Mouse (Mus musculus) liver, embryonic 11.5 days (tissue): ENCODE results near the gene Paip2b. TPM values are rescaled to one million over a fixed set of nuclear protein-coding genes. Genes with fewer than 3 reads are reported as not detected.
"Not testable (repeated sequence)": the region's sequence is repeated elsewhere in the genome, so short reads cannot be mapped to it uniquely, and the experiment has no call there.

ENCODE experiments used
- ATAC-seq: fragments of 200-750 bp; cut with Nextera tagmentation; replicated peaks from 2 replicates; pipeline ENCODE4 v1.8.0; 2017; ENCODE audit warnings: moderate number of reproducible peaks, mild to moderate bottlenecking, moderate TSS enrichment, moderate library complexity; ENCODE audit not compliant: low FRiP score
- DNase-seq: peaks from one replicate; pipeline ENCODE4 v3.0.0-alpha.2; 2017; ENCODE audit warnings: low spot score
- H3K27ac ChIP-seq: fragments of 300-500 bp; sonication (generic); 2 replicates; pipeline ENCODE4 v1.5.1; 2014; ENCODE audit warnings: mild to moderate bottlenecking, low read depth, low read length, control low read depth
- H3K27me3 ChIP-seq: fragments of 300-500 bp; sonication (generic); replicated peaks from 2 replicates; pipeline ENCODE4 v1.6.1; 2014; ENCODE audit warnings: low read length, mixed read lengths; ENCODE audit not compliant: control insufficient read depth, insufficient read depth
- H3K36me3 ChIP-seq: fragments of 300-500 bp; sonication (generic); 2 replicates; pipeline ENCODE4 v1.6.1; 2014; ENCODE audit warnings: mild to moderate bottlenecking, low read length, moderate library complexity, mixed read lengths; ENCODE audit not compliant: control insufficient read depth, insufficient read depth
- H3K4me1 ChIP-seq: fragments of 300-500 bp; sonication (generic); replicated peaks from 2 replicates; pipeline ENCODE4 v1.6.1; 2014; ENCODE audit warnings: low read length, mixed read lengths; ENCODE audit not compliant: control insufficient read depth, insufficient read depth
- H3K4me2 ChIP-seq: fragments of 300-500 bp; sonication (generic); 2 replicates; pipeline ENCODE4 v1.6.1; 2014; ENCODE audit warnings: mild to moderate bottlenecking, control low read depth, moderate library complexity
- H3K4me3 ChIP-seq: fragments of 300-500 bp; sonication (generic); 2 replicates; pipeline ENCODE4 v1.5.1; 2014; ENCODE audit warnings: low read depth, low read length, control low read depth
- H3K9ac ChIP-seq: fragments of 300-500 bp; sonication (generic); 2 replicates; pipeline ENCODE4 v1.6.1; 2014; ENCODE audit warnings: low read depth, low read length, control low read depth
- H3K9me3 ChIP-seq: fragments of 300-500 bp; sonication (generic); 2 replicates; pipeline ENCODE4 v1.6.1; 2016; ENCODE audit warnings: low read length, inconsistent platforms, mixed read lengths; ENCODE audit not compliant: control insufficient read depth
- WGBS: fragments of 180-500 bp; shearing (Covaris S2); extraction: QIAGEN DNeasy Blood & Tissue Kit; methylation state at CpG from one replicate; pipeline ENCODE4 v1.1.7; 2014; 5-methylcytosine and 5-hydroxymethylcytosine counted together
- polyA plus RNA-seq: library from polyadenylated mRNA; unstranded; fragments of >200 nt; fragmentation: Nextera tagmentation; extraction: Ambion mirVana; gene quantifications from 2 replicates; pipeline ENCODE4 v1.2.1, GENCODE M21; 2014

The Paip2b gene
- polyA plus RNA-seq, 1 experiment from 2014 or later = 8.4 TPM

DNA sequence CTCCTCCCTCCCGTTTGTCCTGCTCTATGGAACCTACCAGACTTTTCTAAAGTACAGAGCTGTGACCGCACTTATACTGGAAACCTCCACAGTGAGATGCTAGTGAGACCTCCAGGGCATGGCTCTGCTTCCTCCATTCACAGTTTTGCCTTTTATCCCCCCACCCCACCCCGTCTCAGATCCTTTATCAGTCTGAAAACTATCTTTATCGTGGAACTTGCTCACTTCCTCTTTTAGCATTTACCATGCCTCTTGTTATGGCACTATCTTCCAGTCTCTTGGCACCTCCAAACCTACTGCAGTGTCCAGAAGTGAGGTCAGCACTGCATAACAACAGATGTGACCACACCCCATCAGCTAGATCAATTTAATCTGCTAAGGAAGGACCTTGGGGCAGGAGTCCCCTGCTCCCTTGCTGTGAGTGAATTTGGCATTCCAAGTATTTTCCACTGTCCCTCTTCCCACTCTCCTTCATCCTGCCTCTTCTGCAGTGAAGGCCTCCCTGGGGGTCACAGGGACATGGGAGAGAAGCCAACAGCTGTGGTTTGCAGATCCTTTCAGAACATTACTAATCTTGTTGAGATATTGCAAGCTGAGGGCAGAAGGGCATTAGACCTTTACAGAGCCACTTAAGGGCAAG is 40.2 kb downstream of the Paip2b start:
- Histone ChIP-seq H3K27me3 (no peaks in the 10 kb centered on the region), H3K4me3 (no peak overlapping the region), H3K27ac (no peak overlapping the region), H3K4me1 (peaks cover 10% of the 10 kb centered on the region), H3K36me3 (no peaks in the 10 kb centered on the region), H3K4me2 (no peak overlapping the region), H3K9me3 (no peaks in the 10 kb centered on the region), H3K9ac (no peak overlapping the region)
- no peak for ATAC-seq
- no peak for DNase-seq
- WGBS = 41% methylated on average over 4 of the region's 4 CpGs

DNA sequence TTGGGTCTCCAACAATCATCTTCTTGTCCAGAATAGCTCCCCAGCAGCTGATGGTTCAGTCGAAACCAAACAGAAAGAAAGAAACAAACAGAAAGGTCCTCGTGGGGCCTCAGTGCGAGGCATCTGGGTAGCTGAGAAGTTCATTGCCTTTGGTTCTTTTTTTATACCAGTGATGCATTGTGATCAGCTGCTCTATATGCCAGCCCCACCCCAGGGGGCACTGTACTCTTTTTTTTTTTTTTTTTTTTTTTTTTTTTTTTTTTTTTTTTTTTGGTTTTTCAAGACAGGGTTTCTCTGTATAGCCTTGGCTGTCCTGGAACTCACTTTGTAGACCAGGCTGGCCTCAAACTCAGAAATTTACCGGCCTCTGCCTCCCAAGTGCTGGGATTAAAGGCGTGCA is 41.0 kb downstream of the Paip2b start:
- 84% methylated on average over 5 of the region's 5 CpGs for WGBS
- H3K27me3 ChIP-seq, H3K9ac ChIP-seq, H3K4me3 ChIP-seq, H3K4me1 ChIP-seq, H3K36me3 ChIP-seq, H3K4me2 ChIP-seq, H3K9me3 ChIP-seq, ATAC-seq, DNase-seq, H3K27ac ChIP-seq: not testable (repeated sequence)

DNA sequence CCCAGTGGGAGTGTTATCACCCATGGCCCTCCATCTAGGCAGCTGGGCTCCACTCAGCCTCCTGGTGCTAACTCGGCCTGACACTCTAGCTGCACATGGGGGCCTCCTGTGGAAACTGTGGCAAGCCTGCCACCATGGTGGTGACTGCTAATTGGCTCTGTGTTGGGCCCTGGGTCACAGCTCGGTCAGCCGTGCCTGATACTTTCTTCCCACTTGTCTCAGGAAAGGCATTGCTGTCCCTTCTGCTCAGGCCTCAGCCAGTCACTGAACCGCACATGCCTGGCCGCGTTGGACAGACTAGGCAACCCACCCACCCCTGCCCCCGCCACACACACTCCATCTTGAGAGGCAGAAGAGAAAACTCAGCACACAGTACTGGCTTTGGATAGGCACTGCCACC is 43.0 kb downstream of the Paip2b start:
- no peak for DNase-seq
- no peak overlapping the region for H3K27ac ChIP-seq
- no peaks in the 10 kb centered on the region for H3K27me3 ChIP-seq
- no peak for ATAC-seq
- no peak overlapping the region for H3K4me2 ChIP-seq
- no peak overlapping the region for H3K9ac ChIP-seq
- H3K9me3 ChIP-seq = no peaks in the 10 kb centered on the region
- WGBS = 72% methylated on average over 7 of the region's 7 CpGs
- no peak overlapping the region for H3K4me3 ChIP-seq
- no peaks in the 10 kb centered on the region; the same call in 1 of the 2 replicates for H3K4me1 ChIP-seq
- H3K36me3 ChIP-seq = no peaks in the 10 kb centered on the region

DNA sequence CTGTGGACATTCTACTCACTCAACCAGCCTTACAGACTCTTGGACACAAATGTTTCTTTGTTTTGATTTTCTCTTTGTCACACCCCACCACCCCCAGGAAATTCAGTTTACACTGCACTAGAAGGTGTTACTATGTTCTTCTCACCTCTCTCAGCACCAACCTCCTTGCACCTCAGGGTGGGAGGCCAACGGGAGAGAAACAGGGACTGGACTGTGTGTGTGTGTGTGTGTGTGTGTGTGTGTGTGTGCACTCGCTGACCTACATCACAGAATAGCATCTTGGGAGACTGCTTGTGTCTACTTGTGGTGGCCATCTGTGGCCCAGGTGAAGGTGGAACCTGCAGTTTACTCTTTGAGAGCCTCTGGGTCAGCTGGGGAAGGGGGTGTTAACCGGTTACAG is 45.1 kb downstream of the Paip2b start:
- WGBS = 74% methylated on average over 3 of the region's 3 CpGs

DNA sequence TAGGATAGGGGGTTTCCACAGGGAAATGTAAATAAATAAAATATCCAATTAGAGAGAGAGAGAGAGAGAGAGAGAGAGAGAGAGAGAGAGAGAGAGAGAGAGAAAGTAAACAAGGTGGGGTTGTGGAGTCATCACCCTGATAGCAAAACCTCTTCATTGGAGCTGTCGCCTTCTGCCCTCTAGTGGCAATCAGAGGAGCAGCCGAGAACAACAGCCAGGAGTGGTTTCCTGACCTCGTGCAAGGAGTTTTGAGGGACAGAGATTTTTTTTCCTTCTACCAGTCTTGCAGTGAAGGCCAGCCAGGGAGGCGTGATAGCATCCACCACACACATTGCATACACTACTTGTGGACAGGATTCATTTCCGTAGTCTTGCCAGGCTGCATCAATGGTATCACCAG is 52.5 kb downstream of the Paip2b start:
- 4% methylated on average over 5 of the region's 5 CpGs for WGBS
- DNase-seq (no peak), ATAC-seq (no peak)
- no peaks in the 10 kb centered on the region for H3K36me3 ChIP-seq
- H3K4me2 ChIP-seq = no peak overlapping the region
- H3K27ac ChIP-seq = no peak overlapping the region
- no peak overlapping the region for H3K4me3 ChIP-seq
- peaks cover 8% of the 10 kb centered on the region for H3K4me1 ChIP-seq
- H3K9ac ChIP-seq = no peak overlapping the region
- H3K27me3 ChIP-seq = no peaks in the 10 kb centered on the region
- H3K9me3 ChIP-seq = no peaks in the 10 kb centered on the region

More for the DNA sequence above, 45.1 kb downstream of the Paip2b start:
- ATAC-seq (no peak), DNase-seq (no peak)
- H3K9ac ChIP-seq = no peak overlapping the region
- no peaks in the 10 kb centered on the region for H3K9me3 ChIP-seq
- no peaks in the 10 kb centered on the region for H3K4me1 ChIP-seq
- no peak overlapping the region for H3K27ac ChIP-seq
- H3K36me3 ChIP-seq = no peaks in the 10 kb centered on the region
- H3K4me2 ChIP-seq = no peak overlapping the region
- H3K4me3 ChIP-seq = no peak overlapping the region
- no peaks in the 10 kb centered on the region for H3K27me3 ChIP-seq

DNA sequence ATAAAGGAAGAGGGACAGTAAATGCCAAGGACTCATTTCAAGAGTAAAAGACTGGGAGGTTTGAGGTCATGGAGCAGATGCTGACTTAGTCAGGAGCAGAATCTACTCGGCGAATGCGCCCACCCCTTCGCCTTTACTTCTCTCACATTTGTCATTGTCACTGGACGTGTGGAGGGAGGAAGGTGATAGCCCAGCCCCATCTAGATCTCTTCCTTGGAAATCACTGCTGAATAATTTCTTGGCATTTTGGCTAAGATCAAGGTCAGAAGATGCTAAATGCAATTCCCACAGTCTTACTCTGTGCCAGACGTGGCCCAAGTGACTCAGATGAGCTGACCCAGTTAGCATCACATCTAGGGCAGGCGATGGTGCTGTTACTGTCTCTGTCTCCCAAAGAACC is 53.2 kb downstream of the Paip2b start:
- Histone ChIP-seq H3K27me3 (no peaks in the 10 kb centered on the region), H3K4me3 (no peak overlapping the region), H3K4me1 (peaks cover 12% of the 10 kb centered on the region), H3K36me3 (peaks cover 5% of the 10 kb centered on the region), H3K4me2 (no peak overlapping the region), H3K27ac (no peak overlapping the region), H3K9ac (no peak overlapping the region), H3K9me3 (no peaks in the 10 kb centered on the region)
- ATAC-seq = no peak
- 72% methylated on average over 7 of the region's 7 CpGs for WGBS
- DNase-seq = no peak

DNA sequence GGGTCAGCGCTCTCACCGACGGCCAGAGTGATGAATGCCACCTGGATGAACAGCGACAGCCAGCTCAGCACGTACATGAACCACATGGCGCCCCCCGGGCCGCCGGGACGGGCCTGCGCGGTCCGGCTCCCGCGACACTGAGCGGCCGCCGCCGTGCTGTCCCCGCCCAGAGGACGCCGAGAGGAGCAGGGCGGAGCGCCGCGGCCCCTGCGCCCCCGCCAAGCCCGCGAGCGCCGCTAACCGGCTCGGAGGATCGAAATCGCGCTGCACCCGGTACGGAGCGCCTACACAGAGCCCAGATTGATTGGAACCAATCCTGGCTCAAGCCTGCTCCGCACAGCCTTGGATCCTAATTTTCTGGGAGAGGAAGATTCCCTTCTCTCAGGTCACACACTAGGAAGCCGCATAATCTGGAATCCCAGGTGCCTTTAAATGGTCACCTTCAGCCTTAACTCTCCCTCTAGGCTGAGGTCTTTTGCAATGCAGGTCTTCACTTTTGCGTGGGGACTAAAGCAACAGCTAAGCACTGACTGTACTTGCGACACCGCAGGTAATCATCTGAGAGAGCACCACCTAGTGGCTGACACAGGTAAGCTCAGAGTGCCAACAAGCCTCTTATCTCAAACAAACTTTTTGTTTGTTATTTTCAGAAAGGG is 55.8 kb downstream of the Paip2b start, which contains the start of gene Tex261:
TSS of gene Tex261 (minus strand) at position 176 of the 656 bp plus-strand sequence.
- Histone ChIP-seq H3K4me1 (peaks cover 12% of the 10 kb centered on the region), H3K27ac (peak within 1 kb of the TSS; percentile 86), H3K9ac (peak within 1 kb of the TSS; percentile 96), H3K9me3 (no peaks in the 10 kb centered on the region), H3K36me3 (peaks cover 17% of the 10 kb centered on the region), H3K4me3 (peak within 1 kb of the TSS; percentile 95), H3K4me2 (peak within 1 kb of the TSS; percentile 94), H3K27me3 (no peaks in the 10 kb centered on the region)
- WGBS = under 1% methylated on average over 44 of the region's 45 CpGs
- DNase-seq (peak; percentile 83), ATAC-seq (peak; percentile 93)

DNA sequence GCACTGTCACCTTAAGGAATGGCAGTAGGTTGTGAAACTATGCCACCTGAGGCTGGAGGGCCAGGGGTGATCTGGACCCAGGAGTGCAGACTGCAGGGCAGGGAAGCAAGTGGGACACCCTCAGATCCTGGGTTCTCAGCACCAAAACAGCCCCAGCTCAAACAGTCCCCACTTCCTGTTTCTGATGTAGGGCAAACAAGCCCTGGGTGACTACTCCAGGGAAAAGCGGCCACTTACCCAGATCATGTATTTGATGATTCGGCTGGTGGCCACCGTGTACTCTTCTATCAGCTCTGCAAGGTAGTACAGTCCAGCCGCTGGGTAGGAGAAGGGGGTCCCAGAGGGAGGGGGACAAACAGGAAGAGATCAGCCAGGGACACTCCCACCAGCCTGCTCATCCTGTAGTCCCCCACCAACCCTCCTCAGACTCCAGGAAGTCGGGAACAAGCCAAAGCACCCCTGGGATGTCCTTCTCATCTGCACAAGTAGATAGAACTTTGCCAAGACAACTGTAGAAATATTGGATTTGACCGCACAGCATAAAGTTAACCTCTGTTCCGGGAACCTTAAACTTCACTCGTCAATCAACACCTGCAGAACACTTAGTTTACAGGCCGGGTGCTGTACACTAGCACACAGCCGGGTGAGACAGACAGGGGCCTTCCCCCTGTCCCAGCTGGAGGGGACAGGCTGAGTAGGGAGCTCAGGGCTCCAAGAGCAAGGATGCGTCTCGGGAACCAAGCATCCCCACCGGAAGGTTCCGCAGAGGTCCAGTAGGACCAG is 56.6 kb downstream of the Paip2b start:
- H3K4me2 ChIP-seq = peak overlapping the region; percentile 94
- peak overlapping the region; percentile 86 for H3K27ac ChIP-seq
- 1% methylated on average over 14 of the region's 14 CpGs for WGBS
- peak; percentile 50 for ATAC-seq
- peaks cover 12% of the 10 kb centered on the region for H3K4me1 ChIP-seq
- H3K36me3 ChIP-seq = peaks cover 17% of the 10 kb centered on the region
- H3K9ac ChIP-seq = peak overlapping the region; percentile 96
- no peaks in the 10 kb centered on the region for H3K27me3 ChIP-seq
- H3K9me3 ChIP-seq = no peaks in the 10 kb centered on the region
- peak overlapping the region; percentile 95 for H3K4me3 ChIP-seq
- peak; percentile 58 for DNase-seq
